Mouse (Mus musculus) forebrain, embryonic 11.5 days (tissue): ENCODE results near the gene Dglucy. TPM values are rescaled to one million over a fixed set of nuclear protein-coding genes. Genes with fewer than 3 reads are reported as not detected.

Experiments
- ATAC-seq: fragments of 200-750 bp; cut with Nextera tagmentation; replicated peaks from 2 replicates; pipeline ENCODE4 v1.8.0; 2017; ENCODE audit warnings: moderate TSS enrichment; ENCODE audit not compliant: low FRiP score
- DNase-seq: peaks from one replicate; pipeline ENCODE4 v3.0.0-alpha.2; 2017; ENCODE audit warnings: low spot score
- H3K27ac ChIP-seq: fragments of 300-500 bp; sonication (generic); 2 replicates; pipeline ENCODE4 v1.5.1; 2014; ENCODE audit warnings: low read depth, low read length
- H3K27me3 ChIP-seq: fragments of 300-500 bp; sonication (generic); 2 replicates; pipeline ENCODE4 v1.6.1; 2014; ENCODE audit warnings: mild to moderate bottlenecking, low read length, mixed read lengths; ENCODE audit not compliant: control insufficient read depth, insufficient read depth
- H3K36me3 ChIP-seq: fragments of 300-500 bp; sonication (generic); 2 replicates; pipeline ENCODE4 v1.6.1; 2014; ENCODE audit warnings: mild to moderate bottlenecking, low read length, moderate library complexity, mixed read lengths; ENCODE audit not compliant: control insufficient read depth, insufficient read depth
- H3K4me1 ChIP-seq: fragments of 300-500 bp; sonication (generic); replicated peaks from 2 replicates; pipeline ENCODE4 v1.6.1; 2014; ENCODE audit warnings: low read length, mixed read lengths; ENCODE audit not compliant: control insufficient read depth, insufficient read depth
- H3K4me2 ChIP-seq: fragments of 300-500 bp; sonication (generic); 2 replicates; pipeline ENCODE4 v1.6.1; 2014; ENCODE audit warnings: low read depth, mild to moderate bottlenecking, low read length, moderate library complexity, mixed read lengths; ENCODE audit not compliant: severe bottlenecking
- H3K4me3 ChIP-seq: fragments of 300-500 bp; sonication (generic); 2 replicates; pipeline ENCODE4 v1.5.1; 2014; ENCODE audit warnings: low read depth, low read length
- H3K9ac ChIP-seq: fragments of 300-500 bp; sonication (generic); 2 replicates; pipeline ENCODE4 v1.6.1; 2014; ENCODE audit warnings: low read length
- H3K9me3 ChIP-seq: fragments of 300-500 bp; sonication (generic); 2 replicates; pipeline ENCODE4 v1.6.1; 2016; ENCODE audit warnings: low read length, mixed read lengths; ENCODE audit not compliant: control insufficient read depth
- WGBS: fragments of 180-500 bp; shearing (Covaris S2); extraction: QIAGEN DNeasy Blood & Tissue Kit; methylation state at CpG from one replicate; pipeline ENCODE4 v1.1.7; 2014; 5-methylcytosine and 5-hydroxymethylcytosine counted together
- polyA plus RNA-seq: library from polyadenylated mRNA; unstranded; fragments of >200 nt; fragmentation: Nextera tagmentation; extraction: Ambion mirVana; gene quantifications from 2 replicates; pipeline ENCODE4 v1.2.1, GENCODE M21; 2014

Dglucy gene
- polyA plus RNA-seq, 1 experiment from 2014 or later: 0.87 TPM

DNA sequence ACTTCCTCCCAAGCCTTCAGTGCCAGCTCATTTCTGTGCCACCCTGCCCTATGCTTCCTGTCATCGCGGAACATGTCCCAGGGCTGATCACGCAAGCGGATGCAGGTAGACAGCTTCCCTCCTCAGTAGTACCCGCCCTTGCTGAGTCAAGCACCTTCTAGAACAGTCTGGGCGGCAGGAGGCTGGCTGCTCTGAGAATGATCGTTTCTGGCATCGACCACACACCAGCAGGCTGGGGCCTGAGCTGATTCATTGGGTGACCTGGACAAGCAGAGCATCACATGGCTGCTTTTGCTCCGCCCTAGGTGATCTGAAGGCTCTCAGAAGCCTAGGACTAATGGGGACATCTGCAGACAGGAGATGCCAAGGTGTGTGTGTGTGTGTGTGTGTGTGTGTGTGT, 124.9 kb downstream of the Dglucy start:
- DNase-seq (no peak), ATAC-seq (no peak)
- Histone ChIP-seq H3K4me1 (peaks cover 4% of the 10 kb centered on the region; the same call in 1 of the 2 replicates), H3K9ac (no peak overlapping the region), H3K27ac (no peak overlapping the region), H3K4me3 (no peak overlapping the region), H3K27me3 (peaks cover 17% of the 10 kb centered on the region), H3K9me3 (no peaks in the 10 kb centered on the region), H3K4me2 (no peak overlapping the region), H3K36me3 (no peaks in the 10 kb centered on the region)
- 88% methylated on average over 9 of the region's 9 CpGs for WGBS

DNA sequence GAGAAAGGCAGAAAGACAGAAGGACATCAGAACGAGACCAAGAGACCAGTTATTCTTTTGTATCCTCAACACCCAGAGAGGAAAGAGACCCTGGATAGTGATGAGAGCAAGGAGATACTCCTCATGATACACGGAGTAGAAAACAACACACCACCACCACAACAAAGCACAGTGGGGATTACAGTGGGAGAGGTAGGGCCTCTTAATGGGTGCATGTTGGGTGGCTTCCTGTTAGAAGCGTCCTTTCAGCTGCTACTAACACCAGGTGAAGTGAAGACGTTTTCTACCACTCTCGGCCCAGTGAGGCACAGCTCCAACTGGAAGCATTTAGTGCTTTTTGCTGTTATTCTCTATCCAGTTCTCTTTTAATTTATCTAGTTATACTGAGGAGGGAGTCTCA, 128.0 kb downstream of the Dglucy start:
- Histone ChIP-seq H3K4me3 (no peak overlapping the region), H3K27me3 (0 out of 2 replicates have a peak, but pooled peaks cover 4% of the 10 kb centered on the region), H3K9ac (no peak overlapping the region), H3K4me1 (peaks cover 4% of the 10 kb centered on the region; the same call in 1 of the 2 replicates), H3K27ac (no peak overlapping the region), H3K36me3 (no peaks in the 10 kb centered on the region; the same call in 1 of the 2 replicates), H3K4me2 (no peak overlapping the region), H3K9me3 (no peaks in the 10 kb centered on the region)
- ATAC-seq (no peak), DNase-seq (no peak)
- 77% methylated on average over 5 of the region's 5 CpGs for WGBS

DNA sequence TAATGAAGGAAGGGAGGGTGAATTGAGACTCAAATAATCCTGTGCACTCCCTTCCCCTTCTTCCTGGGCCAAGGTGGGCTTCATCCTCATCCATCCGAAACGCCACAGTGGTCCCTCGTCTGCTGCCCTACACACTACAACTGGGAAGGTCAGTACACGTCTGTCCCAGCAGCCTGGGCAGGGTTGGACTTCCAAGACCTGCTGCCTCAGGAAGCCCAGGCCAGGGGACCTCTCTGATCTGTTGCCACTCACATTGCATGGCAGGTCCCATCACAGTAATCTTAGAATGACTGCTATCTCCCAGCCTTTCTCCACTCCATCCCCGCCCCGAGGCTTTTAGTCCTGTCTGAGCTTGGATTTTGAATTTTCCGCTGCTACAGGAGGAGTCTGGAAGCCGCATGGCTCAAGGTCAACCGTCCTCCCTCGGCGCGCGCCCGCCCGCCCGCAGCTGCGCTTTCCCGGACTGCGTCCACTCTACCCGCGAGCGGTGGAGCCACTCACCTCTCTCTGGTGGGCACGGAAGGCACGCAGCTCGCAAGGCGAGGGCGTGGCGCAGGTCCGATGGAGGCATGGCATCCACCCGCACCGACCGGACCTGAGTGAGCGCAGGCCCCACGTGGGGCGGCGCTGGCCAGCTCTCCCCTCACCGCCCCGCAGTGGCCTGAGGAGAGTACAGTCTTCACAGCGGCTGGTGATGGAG, 128.9 kb downstream of the Dglucy start, which contains the start of gene Gpr68:
Gene Gpr68, minus strand, starts transcription at position 601 of the 700 bp plus-strand sequence.
- WGBS: 5% methylated on average over 39 of the region's 39 CpGs
- Histone ChIP-seq H3K9ac (peak within 1 kb of the TSS; percentile 61), H3K36me3 (no peaks in the 10 kb centered on the region; the same call in 1 of the 2 replicates), H3K27ac (no peak within 1 kb of the TSS), H3K4me3 (peak within 1 kb of the TSS; percentile 38), H3K27me3 (0 out of 2 replicates have a peak, but pooled peaks cover 4% of the 10 kb centered on the region), H3K4me2 (peak within 1 kb of the TSS; percentile 92), H3K4me1 (peaks cover 4% of the 10 kb centered on the region; the same call in 1 of the 2 replicates), H3K9me3 (no peaks in the 10 kb centered on the region)
- ATAC-seq (peak; percentile 70), DNase-seq (peak; percentile 67)

GRCm38 (mm10) chr12:100908298-100909034, 129.6 kb downstream of the Dglucy start:
- H3K9me3 ChIP-seq: no peaks in the 10 kb centered on the region
- H3K4me3 ChIP-seq: peak overlapping the region; percentile 38
- H3K36me3 ChIP-seq: no peaks in the 10 kb centered on the region; the same call in 1 of the 2 replicates
- 0 out of 2 replicates have a peak, but pooled peaks cover 4% of the 10 kb centered on the region for H3K27me3 ChIP-seq
- H3K4me1 ChIP-seq: peaks cover 4% of the 10 kb centered on the region; the same call in 1 of the 2 replicates
- H3K9ac ChIP-seq: peak overlapping the region; percentile 61
- no peak for DNase-seq
- WGBS: 21% methylated on average over 10 of the region's 10 CpGs
- no peak overlapping the region for H3K27ac ChIP-seq
- peak overlapping the region; percentile 92 for H3K4me2 ChIP-seq
- ATAC-seq: peak; percentile 50

- H3K27ac ChIP-seq: no peak overlapping the region
- no peak overlapping the region for H3K4me3 ChIP-seq
- no peak overlapping the region for H3K9ac ChIP-seq
- no peak for ATAC-seq
- no peak for DNase-seq
- 73% methylated on average over 6 of the region's 6 CpGs for WGBS
- H3K4me1 ChIP-seq: peaks cover 4% of the 10 kb centered on the region; the same call in 1 of the 2 replicates
- 0 out of 2 replicates have a peak, but pooled peaks cover 4% of the 10 kb centered on the region for H3K27me3 ChIP-seq
- no peaks in the 10 kb centered on the region; the same call in 1 of the 2 replicates for H3K36me3 ChIP-seq
- H3K9me3 ChIP-seq: no peaks in the 10 kb centered on the region
- H3K4me2 ChIP-seq: no peak overlapping the region
These were observed 130.9 kb downstream of the Dglucy start for GRCm38 (mm10) chr12:100909765-100910164.

- H3K9ac ChIP-seq: no peak overlapping the region
- H3K4me2 ChIP-seq: no peak overlapping the region
- DNase-seq: no peak
- WGBS: 89% methylated on average over 12 of the region's 12 CpGs
- no peak for ATAC-seq
- H3K9me3 ChIP-seq: no peaks in the 10 kb centered on the region
- no peak overlapping the region for H3K27ac ChIP-seq
- 0 out of 2 replicates have a peak, but pooled peaks cover 4% of the 10 kb centered on the region for H3K27me3 ChIP-seq
- no peak overlapping the region for H3K4me3 ChIP-seq
- H3K36me3 ChIP-seq: no peaks in the 10 kb centered on the region; the same call in 1 of the 2 replicates
- peaks cover 4% of the 10 kb centered on the region; the same call in 1 of the 2 replicates for H3K4me1 ChIP-seq
These were observed 131.9 kb downstream of the Dglucy start for GRCm38 (mm10) chr12:100910731-100911130.

- Histone ChIP-seq H3K4me2 (no peak overlapping the region), H3K9me3 (no peaks in the 10 kb centered on the region), H3K4me3 (no peak overlapping the region), H3K9ac (no peak overlapping the region), H3K27me3 (no peaks in the 10 kb centered on the region), H3K27ac (no peak overlapping the region), H3K36me3 (peaks cover 4% of the 10 kb centered on the region; the same call in 1 of the 2 replicates), H3K4me1 (no peaks in the 10 kb centered on the region)
- 87% methylated on average over 15 of the region's 15 CpGs for WGBS
- DNase-seq (no peak), ATAC-seq (no peak)
These were observed 145.9 kb downstream of the Dglucy start for GRCm38 (mm10) chr12:100924646-100925339.
